In genomic region chr7:142437324-142437723, GRCm38 (mm10) we compare ENCODE assay signal across 8 mouse cellular contexts. TPM values are rescaled to one million over a fixed set of nuclear protein-coding genes. Genes with fewer than 3 reads are reported as not detected.
A peak's percentile ranks its signal among the peaks of the same experiment; 100 is the strongest.
DNase-seq lines count a peak whose midpoint lies in the region; TF ChIP-seq lines count a peak whose summit lies in the region.

No protein-coding gene starts in this region.

- 87% methylated on average over 5 of the region's 5 CpGs for WGBS in cerebellum, adult 2 months

- no peak for TF ChIP-seq POLR2A in cerebellum, adult 2 months (IDR thresholded peaks at IDR 0.05; ENCODE audit: borderline replicate concordance, insufficient read depth, low read length)
- no peak for TF ChIP-seq POLR2A in testis, adult 2 months (IDR thresholded peaks at IDR 0.05; ENCODE audit: control insufficient read depth, low read depth, low read length)

- 0 out of 2 replicates have a peak, but pooled peaks have one; percentile 6 for TF ChIP-seq CTCF in cerebellum, adult 2 months (IDR thresholded peaks at IDR 0.05; ENCODE audit: borderline replicate concordance, insufficient read depth, low read depth, low read length)
- peak; percentile 19; the same call in 1 of the 2 replicates for TF ChIP-seq CTCF in testis, adult 2 months (IDR thresholded peaks at IDR 0.05; ENCODE audit: control insufficient read depth, insufficient read depth, insufficient replicate concordance, low read depth, low read length)

- DNase-seq in cerebellum, adult 2 months: peak in 1 of 2 experiments; percentile 21
- DNase-seq in cerebellum, adult 11 months: no peak
- DNase-seq in testis, postnatal 10 days (ENCODE audit: low spot score): no peak
- peak; percentile 73 to 85 for DNase-seq in lung, adult 18-20 months
- peak; percentile 76 for DNase-seq in urinary bladder, postnatal 4 days (ENCODE audit: low spot score in 2 of 2)
- DNase-seq in layer of hippocampus, adult 9-10 months (ENCODE audit: low spot score): no peak
- no peak for DNase-seq in left cerebral cortex, adult 11 months (ENCODE audit: low spot score)

- no peaks in the 10 kb centered on the region for H3K36me3 ChIP-seq in testis, adult 2 months (ENCODE audit: control insufficient read depth, insufficient read depth, low read length)

- no peaks in the 10 kb centered on the region for H3K27me3 ChIP-seq in cerebellum, adult 2 months (ENCODE audit: control insufficient read depth, insufficient read depth, low read length)
- H3K27me3 ChIP-seq in testis, adult 2 months (ENCODE audit: control insufficient read depth, insufficient read depth, low read length): no peaks in the 10 kb centered on the region

- no peak overlapping the region for H3K4me3 ChIP-seq in cerebellum, adult 2 months (replicated peaks; ENCODE audit: insufficient read depth, low read depth, low read length)
- no peak overlapping the region for H3K4me3 ChIP-seq in testis, adult 2 months (ENCODE audit: control insufficient read depth, low read depth, low read length)

- H3K4me1 ChIP-seq in cerebellum, adult 2 months (ENCODE audit: control insufficient read depth, insufficient read depth, low read length): peaks cover 13% of the 10 kb centered on the region
- no peaks in the 10 kb centered on the region; the same call in 1 of the 2 replicates for H3K4me1 ChIP-seq in testis, adult 2 months (ENCODE audit: control insufficient read depth, insufficient read depth, low read length)

- no peak overlapping the region for H3K27ac ChIP-seq in cerebellum, adult 2 months (ENCODE audit: insufficient read depth, low read length)
- no peak overlapping the region for H3K27ac ChIP-seq in testis, adult 2 months (ENCODE audit: control insufficient read depth, insufficient read depth, low read depth, low read length)

RNA-seq across cellular contexts. Expression of gene Syt8, which starts 2.7 kb away (rescaled TPM):
- not detected in 2 replicates for polyA plus RNA-seq in cerebellum, adult 2 months (2012; rRNA removed)
- 0.28 and 1.2 TPM in 2 replicates for polyA plus RNA-seq in testis, adult 2 months (2012; rRNA removed)

RNA-seq across cellular contexts. Expression of gene Tnni2, which starts 4.3 kb away (rescaled TPM):
- 0.52 TPM in 1 of 2 replicates, not detected in the other for polyA plus RNA-seq in cerebellum, adult 2 months (2012; rRNA removed)
- 0.31 TPM in 1 of 2 replicates, not detected in the other for polyA plus RNA-seq in testis, adult 2 months (2012; rRNA removed)

RNA-seq across cellular contexts. Expression of gene Lsp1, which starts 23.3 kb away (rescaled TPM):
- polyA plus RNA-seq in cerebellum, adult 2 months (2012; rRNA removed): 4.2 and 5.9 TPM in 2 replicates
- 2.4 and 5.9 TPM in 2 replicates for polyA plus RNA-seq in testis, adult 2 months (2012; rRNA removed)

RNA-seq across cellular contexts. Expression of gene Ctsd, which starts 49.5 kb away (rescaled TPM):
- polyA plus RNA-seq in cerebellum, adult 2 months (2012; rRNA removed): 401 and 405 TPM in 2 replicates
- polyA plus RNA-seq in testis, adult 2 months (2012; rRNA removed): 75.7 and 78.7 TPM in 2 replicates

RNA-seq across cellular contexts. Expression of gene Gm49369, which starts 54.9 kb away (rescaled TPM):
- polyA plus RNA-seq in cerebellum, adult 2 months (2012; rRNA removed): 1.00 and 1.0 TPM in 2 replicates
- not detected in 2 replicates for polyA plus RNA-seq in testis, adult 2 months (2012; rRNA removed)

Comparison
In these comparisons a context has a peak if more than half of its experiments do, and no peak if none do; other contexts are left out.
1. DNase-seq: peak in lung, adult 18-20 months (2 of 2) and urinary bladder, postnatal 4 days (2 of 2); none in cerebellum, adult 11 months (single experiment), testis, postnatal 10 days (single experiment), layer of hippocampus, adult 9-10 months (single experiment) and left cerebral cortex, adult 11 months (single experiment).